Mouse (Mus musculus) heart, embryonic 14.5 days (tissue): ENCODE measurements around the gene Caml. TPM values are rescaled to one million over a fixed set of nuclear protein-coding genes. Genes with fewer than 3 reads are reported as not detected.
"Not testable (repeated sequence)": the region's sequence is repeated elsewhere in the genome, so short reads cannot be mapped to it uniquely, and the experiment has no call there.

Source experiments
- ATAC-seq: fragments of 200-750 bp; cut with Nextera tagmentation; 2 replicates; pipeline ENCODE4 v1.8.0; 2017; ENCODE audit warnings: low read depth, moderate TSS enrichment; ENCODE audit not compliant: insufficient number of reproducible peaks, insufficient read depth, low FRiP score
- H3K27ac ChIP-seq, 2 experiments: fragments of 200-500 bp in 1 of 2; fragments of 300-500 bp in 1 of 2; sonication (generic) in 1 of 2; replicated peaks in 1 of 2; 2 replicates each; pipeline ENCODE4 v1.5.1; 2012 to 2014; ENCODE audit warnings: low read depth in 2 of 2, low read length in 2 of 2, control low read depth in 1 of 2, mild to moderate bottlenecking in 1 of 2, mixed read lengths in 1 of 2; ENCODE audit not compliant: control insufficient read depth in 1 of 2, insufficient read depth in 1 of 2
- H3K27me3 ChIP-seq: fragments of 300-500 bp; sonication (generic); 2 replicates; pipeline ENCODE4 v1.6.1; 2014; ENCODE audit warnings: mild to moderate bottlenecking, low read length, control low read depth; ENCODE audit not compliant: control insufficient read depth, insufficient read depth
- H3K36me3 ChIP-seq: fragments of 300-500 bp; sonication (generic); 2 replicates; pipeline ENCODE4 v1.6.1; 2014; ENCODE audit warnings: mild to moderate bottlenecking, control low read depth, low read length, mixed read lengths; ENCODE audit not compliant: control insufficient read depth, insufficient read depth
- H3K4me1 ChIP-seq, 2 experiments: fragments of 200-500 bp in 1 of 2; fragments of 300-500 bp in 1 of 2; sonication (generic) in 1 of 2; 2 replicates each; pipeline ENCODE4 v1.6.1; 2012 to 2014; ENCODE audit warnings: low read length in 2 of 2, control low read depth in 1 of 2, mixed read lengths in 1 of 2; ENCODE audit not compliant: control insufficient read depth in 2 of 2, insufficient read depth in 2 of 2
- H3K4me2 ChIP-seq: fragments of 300-500 bp; sonication (generic); 2 replicates; pipeline ENCODE4 v1.6.1; 2014; ENCODE audit warnings: mild to moderate bottlenecking, low read length
- H3K4me3 ChIP-seq, 2 experiments: fragments of 200-500 bp in 1 of 2; fragments of 300-500 bp in 1 of 2; sonication (generic) in 1 of 2; 2 replicates each; pipeline ENCODE4 v1.5.1; 2012 to 2014; ENCODE audit warnings: low read length in 2 of 2, mild to moderate bottlenecking in 2 of 2, control low read depth in 1 of 2, low read depth in 1 of 2, moderate library complexity in 1 of 2; ENCODE audit not compliant: control insufficient read depth in 1 of 2, insufficient read depth in 1 of 2
- H3K9ac ChIP-seq: fragments of 300-500 bp; sonication (generic); 2 replicates; pipeline ENCODE4 v1.6.1; 2014; ENCODE audit warnings: mild to moderate bottlenecking, low read length
- H3K9me3 ChIP-seq: fragments of 300-500 bp; sonication (generic); 2 replicates; pipeline ENCODE4 v1.6.1; 2016; ENCODE audit warnings: low read length, control low read depth; ENCODE audit not compliant: control insufficient read depth
- WGBS: fragments of 180-500 bp; shearing (Covaris S2); extraction: QIAGEN DNeasy Blood & Tissue Kit; methylation state at CpG from one replicate; pipeline ENCODE4 v1.1.7; 2014; 5-methylcytosine and 5-hydroxymethylcytosine counted together
- polyA plus RNA-seq: library from polyadenylated mRNA; unstranded; fragments of >200 nt; fragmentation: Nextera tagmentation; extraction: Ambion mirVana; gene quantifications from 2 replicates; pipeline ENCODE4 v1.2.1, GENCODE M21; 2014

Gene Caml
- 35.3 and 41.2 TPM in 2 replicates for polyA plus RNA-seq

- H3K9ac ChIP-seq = peak within 1 kb of the TSS; percentile 88
- ATAC-seq = peak; percentile 92
- H3K27me3 ChIP-seq = no peaks in the 10 kb centered on the region
- H3K4me3 ChIP-seq = peak within 1 kb of the TSS; percentile 70 to 93
- H3K27ac ChIP-seq = peak within 1 kb of the TSS; percentile 82 to 84
- WGBS = under 1% methylated on average over 59 of the region's 59 CpGs
- H3K4me2 ChIP-seq = peak within 1 kb of the TSS; percentile 93
- H3K9me3 ChIP-seq = no peaks in the 10 kb centered on the region
- H3K36me3 ChIP-seq = peaks cover 26% of the 10 kb centered on the region
- H3K4me1 ChIP-seq = peaks cover 3 to 13% of the 10 kb centered on the region in 2 experiments; a peak in 3 of 4 replicates
These were observed at the start of gene Caml for GRCm38 (mm10) chr13:55622649-55623541. Caml (plus strand) TSS chr13:55623005.

- no peak for ATAC-seq
- Histone ChIP-seq H3K36me3 (peaks cover 2% of the 10 kb centered on the region; the same call in 1 of the 2 replicates), H3K9me3 (no peaks in the 10 kb centered on the region), H3K4me3 (no peak within 1 kb of the TSS), H3K27me3 (no peaks in the 10 kb centered on the region), H3K27ac (no peak within 1 kb of the TSS), H3K4me2 (no peak within 1 kb of the TSS), H3K4me1 (peaks cover 10 to 12% of the 10 kb centered on the region in 2 experiments; a peak in 3 of 4 replicates), H3K9ac (no peak within 1 kb of the TSS)
- WGBS = 94% methylated on average over 2 of the region's 2 CpGs
These were observed 49.4 kb upstream of the Caml start, which contains the start of gene Tmed9 for GRCm38 (mm10) chr13:55573432-55573831. Tmed9 (plus strand) TSS chr13:55573732.

- no peak overlapping the region for H3K4me3 ChIP-seq
- ATAC-seq = no peak
- no peaks in the 10 kb centered on the region for H3K36me3 ChIP-seq
- H3K4me1 ChIP-seq = peaks cover 7 to 8% of the 10 kb centered on the region in 2 experiments; a peak in 3 of 4 replicates
- H3K27ac ChIP-seq = no peak overlapping the region
- H3K9me3 ChIP-seq = no peaks in the 10 kb centered on the region
- 76% methylated on average over 5 of the region's 5 CpGs for WGBS
- no peak overlapping the region for H3K9ac ChIP-seq
- no peaks in the 10 kb centered on the region for H3K27me3 ChIP-seq
- no peak overlapping the region for H3K4me2 ChIP-seq
These were observed 48.5 kb upstream of the Caml start for GRCm38 (mm10) chr13:55574321-55574720.

GRCm38 (mm10) chr13:55575932-55576331 is 46.9 kb upstream of the Caml start:
- 36% methylated on average over 5 of the region's 5 CpGs for WGBS
- H3K4me3 ChIP-seq = no peak overlapping the region
- H3K9me3 ChIP-seq = no peaks in the 10 kb centered on the region
- no peaks in the 10 kb centered on the region for H3K27me3 ChIP-seq
- H3K9ac ChIP-seq = no peak overlapping the region
- ATAC-seq = no peak; the same call in 1 of the 2 replicates
- H3K27ac ChIP-seq = no peak overlapping the region
- H3K36me3 ChIP-seq = no peaks in the 10 kb centered on the region
- no peaks in the 10 kb centered on the region for H3K4me1 ChIP-seq
- no peak overlapping the region for H3K4me2 ChIP-seq

GRCm38 (mm10) chr13:55576872-55577271 is 45.9 kb upstream of the Caml start:
- not testable (repeated sequence) for H3K27ac ChIP-seq, H3K36me3 ChIP-seq, H3K9ac ChIP-seq, H3K27me3 ChIP-seq, H3K4me3 ChIP-seq, ATAC-seq, H3K4me1 ChIP-seq, H3K9me3 ChIP-seq, H3K4me2 ChIP-seq
- 80% methylated on average over 7 of the region's 7 CpGs for WGBS

- H3K36me3 ChIP-seq = no peaks in the 10 kb centered on the region
- no peak overlapping the region for H3K4me2 ChIP-seq
- no peaks in the 10 kb centered on the region for H3K9me3 ChIP-seq
- 62% methylated on average over 4 of the region's 4 CpGs for WGBS
- ATAC-seq = no peak
- H3K4me1 ChIP-seq = no peaks in the 10 kb centered on the region
- no peak overlapping the region for H3K4me3 ChIP-seq
- no peaks in the 10 kb centered on the region for H3K27me3 ChIP-seq
- no peak overlapping the region for H3K9ac ChIP-seq
- no peak overlapping the region for H3K27ac ChIP-seq
These were observed 44.7 kb upstream of the Caml start for GRCm38 (mm10) chr13:55578086-55578485.

GRCm38 (mm10) chr13:55591961-55592490 is 30.8 kb upstream of the Caml start:
- no peak overlapping the region for H3K4me3 ChIP-seq
- no peak overlapping the region for H3K4me2 ChIP-seq
- H3K9me3 ChIP-seq = no peaks in the 10 kb centered on the region
- no peak overlapping the region for H3K9ac ChIP-seq
- peaks cover 28% of the 10 kb centered on the region for H3K36me3 ChIP-seq
- WGBS = 77% methylated on average over 4 of the region's 4 CpGs
- no peak for ATAC-seq
- H3K27ac ChIP-seq = no peak overlapping the region
- no peaks in the 10 kb centered on the region for H3K27me3 ChIP-seq
- H3K4me1 ChIP-seq = peaks cover 2 to 12% of the 10 kb centered on the region in 2 experiments; a peak in 3 of 4 replicates
